Mouse (Mus musculus): ENCODE measurements at regions not wholly inside any gene's neighbourhood (a gene's known extent, or its start where the extent isn't known, plus 50 kb on each side); places are given as distances from the start of the nearest gene placed in this dataset.
A peak's percentile ranks its signal among the peaks of the same experiment; 100 is the strongest.

GRCm38 (mm10) chr14:55387378-55387777, 91.2 kb upstream of the Dhrs4 start:
- no peak for ATAC-seq (replicated peaks; ENCODE audit: low read depth, poor library complexity, severe bottlenecking)

DNA sequence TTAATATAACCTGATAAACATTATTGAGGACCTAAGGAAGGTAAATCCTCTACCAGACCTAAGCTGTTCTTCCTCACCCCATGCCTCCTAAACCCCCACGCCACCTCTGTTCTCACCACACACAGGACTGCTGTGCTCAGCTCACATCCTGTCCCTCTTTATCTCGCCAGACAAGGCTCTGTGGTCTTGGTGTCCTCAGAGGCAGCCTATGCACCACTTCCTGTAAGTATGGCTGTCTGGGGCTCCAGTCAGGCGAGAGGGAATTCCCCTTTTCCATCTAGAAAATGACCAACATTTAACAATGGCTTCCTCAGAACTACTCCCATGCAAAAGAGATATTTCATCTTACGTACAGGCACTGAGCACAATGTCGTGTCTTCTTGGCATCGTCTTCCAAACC, 86.2 kb upstream of the Dhrs4 start:
- peak; percentile 100 for ATAC-seq (replicated peaks; ENCODE audit: low read depth, poor library complexity, severe bottlenecking)

GRCm38 (mm10) chr14:55406146-55406545, 72.4 kb upstream of the Dhrs4 start:
- ATAC-seq (replicated peaks; ENCODE audit: low read depth, poor library complexity, severe bottlenecking), result no peak
